Mouse (Mus musculus): ENCODE data around the gene Ergic3.

DNA sequence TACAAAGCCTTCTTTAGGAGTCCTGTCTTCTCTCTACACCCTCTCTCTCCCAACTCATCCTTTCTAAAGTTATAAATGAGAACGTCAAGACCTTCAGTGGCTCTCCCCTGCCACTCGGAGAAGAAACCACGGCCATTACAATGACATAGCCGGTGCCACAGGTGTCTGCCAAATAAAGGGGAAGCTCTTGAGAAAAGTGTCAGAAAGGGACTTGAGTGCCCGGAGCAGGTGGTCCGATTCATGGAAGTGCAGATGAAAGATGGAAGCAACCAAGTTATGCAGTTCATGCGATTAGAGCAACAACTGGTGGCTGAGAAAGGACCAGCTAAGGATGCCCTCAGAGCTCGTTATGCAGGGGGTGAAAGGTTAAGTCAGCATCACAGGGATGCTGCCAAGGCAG lies 35.1 kb downstream of the Ergic3 start:
- TF ChIP-seq CTCF (IDR thresholded peaks at IDR 0.05; ENCODE audit: low read depth) (no peak), EP300 (IDR thresholded peaks at IDR 0.05; ENCODE audit: low read depth) (no peak)

Measured in liver, embryonic 14.5 days (tissue).